Mouse (Mus musculus): ENCODE results near the gene Pnmal1. TPM values are rescaled to one million over a fixed set of nuclear protein-coding genes. Genes with fewer than 3 reads are reported as not detected.

Gene Pnmal1
- polyA plus RNA-seq, 1 experiment from 2014 or later = 60.9 TPM

GRCm38 (mm10) chr7:16990006-16990744 is 30.7 kb downstream of the Pnmal1 start:
- Histone ChIP-seq H3K36me3 (ENCODE audit: control insufficient read depth, insufficient read depth) (no peaks in the 10 kb centered on the region), H3K9ac (replicated peaks; ENCODE audit: low read depth, low read length) (no peak overlapping the region), H3K4me1 (replicated peaks; ENCODE audit: control insufficient read depth, insufficient read depth, low read length) (peaks cover 43% of the 10 kb centered on the region), H3K4me2 (ENCODE audit: low read length) (no peak overlapping the region), H3K9me3 (ENCODE audit: control insufficient read depth, low read length) (no peaks in the 10 kb centered on the region), H3K27me3 (replicated peaks; ENCODE audit: control insufficient read depth, insufficient read depth, low read length) (no peaks in the 10 kb centered on the region), H3K4me3 (replicated peaks; ENCODE audit: low read length) (no peak overlapping the region), H3K27ac (ENCODE audit: low read length) (peak overlapping the region; percentile 15; the same call in 1 of the 2 replicates)
- ATAC-seq = no peak
- 27% methylated on average over 15 of the region's 15 CpGs for WGBS

- ATAC-seq = peak; percentile 57
- H3K9me3 ChIP-seq (ENCODE audit: control insufficient read depth, low read length) = no peaks in the 10 kb centered on the region
- H3K4me2 ChIP-seq (ENCODE audit: low read length) = no peak overlapping the region
- H3K9ac ChIP-seq (replicated peaks; ENCODE audit: low read depth, low read length) = no peak overlapping the region
- peaks cover 44% of the 10 kb centered on the region for H3K4me1 ChIP-seq (replicated peaks; ENCODE audit: control insufficient read depth, insufficient read depth, low read length)
- peak overlapping the region; percentile 5; the same call in 1 of the 2 replicates for H3K27ac ChIP-seq (ENCODE audit: low read length)
- WGBS = 50% methylated on average over 18 of the region's 18 CpGs
- no peaks in the 10 kb centered on the region for H3K27me3 ChIP-seq (replicated peaks; ENCODE audit: control insufficient read depth, insufficient read depth, low read length)
- H3K4me3 ChIP-seq (replicated peaks; ENCODE audit: low read length) = no peak overlapping the region
- H3K36me3 ChIP-seq (ENCODE audit: control insufficient read depth, insufficient read depth) = no peaks in the 10 kb centered on the region
Observed at GRCm38 (mm10) chr7:16991681-16992450, 32.4 kb downstream of the Pnmal1 start.

DNA sequence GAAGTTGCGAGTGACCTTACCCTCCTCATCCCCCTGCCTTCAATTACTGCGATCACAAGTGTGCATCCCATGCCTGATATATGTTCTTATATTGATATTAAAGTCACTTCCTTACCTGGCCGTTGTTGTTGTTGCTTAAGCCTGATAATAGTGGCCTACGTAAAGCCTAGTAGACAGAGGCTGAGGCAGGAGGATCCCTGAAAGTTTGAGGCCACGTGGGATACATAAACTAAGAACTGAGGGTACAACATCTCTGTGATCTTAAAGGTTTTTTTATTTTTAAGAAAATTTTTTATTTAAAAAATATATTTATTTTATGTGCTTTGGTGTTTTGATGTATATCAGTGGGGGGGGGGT is 33.0 kb downstream of the Pnmal1 start, which contains the start of gene Ccdc8:
Ccdc8 (plus strand) TSS at position 258 of the 357 bp plus-strand sequence.
- peak within 1 kb of the TSS; percentile 52; the same call in 1 of the 2 replicates for H3K9ac ChIP-seq (replicated peaks; ENCODE audit: low read depth, low read length)
- no peak for ATAC-seq
- peaks cover 40% of the 10 kb centered on the region for H3K4me1 ChIP-seq (replicated peaks; ENCODE audit: control insufficient read depth, insufficient read depth, low read length)
- no peaks in the 10 kb centered on the region for H3K9me3 ChIP-seq (ENCODE audit: control insufficient read depth, low read length)
- H3K27me3 ChIP-seq (replicated peaks; ENCODE audit: control insufficient read depth, insufficient read depth, low read length) = no peaks in the 10 kb centered on the region
- peak within 1 kb of the TSS; percentile 5; the same call in 1 of the 2 replicates for H3K27ac ChIP-seq (ENCODE audit: low read length)
- WGBS = 96% methylated on average over 5 of the region's 5 CpGs
- peak within 1 kb of the TSS; percentile 48 for H3K4me2 ChIP-seq (ENCODE audit: low read length)
- H3K4me3 ChIP-seq (replicated peaks; ENCODE audit: low read length) = no peak within 1 kb of the TSS
- no peaks in the 10 kb centered on the region for H3K36me3 ChIP-seq (ENCODE audit: control insufficient read depth, insufficient read depth)

GRCm38 (mm10) chr7:16993651-16994399 is 34.3 kb downstream of the Pnmal1 start:
- H3K27me3 ChIP-seq (replicated peaks; ENCODE audit: control insufficient read depth, insufficient read depth, low read length) = no peaks in the 10 kb centered on the region
- no peaks in the 10 kb centered on the region for H3K9me3 ChIP-seq (ENCODE audit: control insufficient read depth, low read length)
- peak overlapping the region; percentile 48 for H3K4me2 ChIP-seq (ENCODE audit: low read length)
- peak overlapping the region; percentile 52 for H3K9ac ChIP-seq (replicated peaks; ENCODE audit: low read depth, low read length)
- peak overlapping the region; percentile 33 for H3K4me3 ChIP-seq (replicated peaks; ENCODE audit: low read length)
- no peaks in the 10 kb centered on the region for H3K36me3 ChIP-seq (ENCODE audit: control insufficient read depth, insufficient read depth)
- peaks cover 29% of the 10 kb centered on the region for H3K4me1 ChIP-seq (replicated peaks; ENCODE audit: control insufficient read depth, insufficient read depth, low read length)
- peak; percentile 80 for ATAC-seq
- 2% methylated on average over 27 of the region's 27 CpGs for WGBS
- no peak overlapping the region; the same call in 1 of the 2 replicates for H3K27ac ChIP-seq (ENCODE audit: low read length)

GRCm38 (mm10) chr7:16994400-16994799 is 34.9 kb downstream of the Pnmal1 start:
- H3K27ac ChIP-seq (ENCODE audit: low read length) = no peak overlapping the region; the same call in 1 of the 2 replicates

GRCm38 (mm10) chr7:16995345-16995744 is 35.9 kb downstream of the Pnmal1 start:
- H3K4me3 ChIP-seq (replicated peaks; ENCODE audit: low read length) = no peak overlapping the region
- no peak overlapping the region for H3K27ac ChIP-seq (ENCODE audit: low read length)
- peaks cover 24% of the 10 kb centered on the region for H3K4me1 ChIP-seq (replicated peaks; ENCODE audit: control insufficient read depth, insufficient read depth, low read length)
- H3K4me2 ChIP-seq (ENCODE audit: low read length) = peak overlapping the region; percentile 48
- H3K27me3 ChIP-seq (replicated peaks; ENCODE audit: control insufficient read depth, insufficient read depth, low read length) = no peaks in the 10 kb centered on the region
- WGBS = 82% methylated on average over 4 of the region's 4 CpGs
- H3K9ac ChIP-seq (replicated peaks; ENCODE audit: low read depth, low read length) = no peak overlapping the region; the same call in 1 of the 2 replicates
- no peaks in the 10 kb centered on the region for H3K9me3 ChIP-seq (ENCODE audit: control insufficient read depth, low read length)
- no peaks in the 10 kb centered on the region for H3K36me3 ChIP-seq (ENCODE audit: control insufficient read depth, insufficient read depth)
- no peak for ATAC-seq

More at GRCm38 (mm10) chr7:16994400-16994799, 34.9 kb downstream of the Pnmal1 start:
- H3K4me3 ChIP-seq (replicated peaks; ENCODE audit: low read length) = peak overlapping the region; percentile 33
- no peaks in the 10 kb centered on the region for H3K36me3 ChIP-seq (ENCODE audit: control insufficient read depth, insufficient read depth)
- peaks cover 29% of the 10 kb centered on the region for H3K4me1 ChIP-seq (replicated peaks; ENCODE audit: control insufficient read depth, insufficient read depth, low read length)
- H3K9ac ChIP-seq (replicated peaks; ENCODE audit: low read depth, low read length) = peak overlapping the region; percentile 52
- ATAC-seq = no peak
- peak overlapping the region; percentile 48 for H3K4me2 ChIP-seq (ENCODE audit: low read length)
- no peaks in the 10 kb centered on the region for H3K27me3 ChIP-seq (replicated peaks; ENCODE audit: control insufficient read depth, insufficient read depth, low read length)
- no peaks in the 10 kb centered on the region for H3K9me3 ChIP-seq (ENCODE audit: control insufficient read depth, low read length)
- WGBS = 9% methylated on average over 20 of the region's 20 CpGs

DNA sequence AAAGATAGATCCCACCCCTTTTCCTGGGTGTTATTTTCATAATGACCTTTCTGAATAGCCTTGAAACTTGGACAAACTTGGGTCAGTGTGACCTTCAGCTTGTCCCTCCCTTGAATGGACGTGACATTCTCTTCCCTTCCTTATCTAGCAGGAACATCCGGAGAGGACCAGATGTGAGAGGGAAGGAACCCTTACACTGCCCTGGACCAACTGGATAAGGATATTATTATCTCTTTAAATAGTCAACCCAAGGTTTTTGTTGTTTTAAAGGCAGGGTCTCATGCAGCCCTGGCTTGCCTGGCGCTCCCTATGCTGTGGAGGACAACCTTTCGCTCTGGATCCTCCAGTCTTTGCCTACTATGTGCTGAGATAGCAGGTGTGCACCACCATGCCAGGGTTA is 39.8 kb downstream of the Pnmal1 start:
- no peak overlapping the region for H3K4me3 ChIP-seq (replicated peaks; ENCODE audit: low read length)
- H3K9me3 ChIP-seq (ENCODE audit: control insufficient read depth, low read length) = no peaks in the 10 kb centered on the region
- no peak overlapping the region for H3K27ac ChIP-seq (ENCODE audit: low read length)
- H3K27me3 ChIP-seq (replicated peaks; ENCODE audit: control insufficient read depth, insufficient read depth, low read length) = no peaks in the 10 kb centered on the region
- no peaks in the 10 kb centered on the region for H3K36me3 ChIP-seq (ENCODE audit: control insufficient read depth, insufficient read depth)
- H3K4me2 ChIP-seq (ENCODE audit: low read length) = no peak overlapping the region
- H3K4me1 ChIP-seq (replicated peaks; ENCODE audit: control insufficient read depth, insufficient read depth, low read length) = peaks cover 7% of the 10 kb centered on the region
- ATAC-seq = no peak
- 73% methylated on average over 4 of the region's 4 CpGs for WGBS
- no peak overlapping the region for H3K9ac ChIP-seq (replicated peaks; ENCODE audit: low read depth, low read length)

GRCm38 (mm10) chr7:16999650-17000049 is 40.2 kb downstream of the Pnmal1 start:
- no peaks in the 10 kb centered on the region for H3K27me3 ChIP-seq (replicated peaks; ENCODE audit: control insufficient read depth, insufficient read depth, low read length)
- no peaks in the 10 kb centered on the region; the same call in 1 of the 2 replicates for H3K36me3 ChIP-seq (ENCODE audit: control insufficient read depth, insufficient read depth)
- no peak; the same call in 1 of the 2 replicates for ATAC-seq
- no peak overlapping the region for H3K4me2 ChIP-seq (ENCODE audit: low read length)
- no peaks in the 10 kb centered on the region for H3K9me3 ChIP-seq (ENCODE audit: control insufficient read depth, low read length)
- 18% methylated on average over 4 of the region's 4 CpGs for WGBS
- H3K4me3 ChIP-seq (replicated peaks; ENCODE audit: low read length) = no peak overlapping the region
- peaks cover 3% of the 10 kb centered on the region for H3K4me1 ChIP-seq (replicated peaks; ENCODE audit: control insufficient read depth, insufficient read depth, low read length)
- no peak overlapping the region for H3K27ac ChIP-seq (ENCODE audit: low read length)
- no peak overlapping the region for H3K9ac ChIP-seq (replicated peaks; ENCODE audit: low read depth, low read length)
